Mouse (Mus musculus): ENCODE results near the gene Aim2.

DNA sequence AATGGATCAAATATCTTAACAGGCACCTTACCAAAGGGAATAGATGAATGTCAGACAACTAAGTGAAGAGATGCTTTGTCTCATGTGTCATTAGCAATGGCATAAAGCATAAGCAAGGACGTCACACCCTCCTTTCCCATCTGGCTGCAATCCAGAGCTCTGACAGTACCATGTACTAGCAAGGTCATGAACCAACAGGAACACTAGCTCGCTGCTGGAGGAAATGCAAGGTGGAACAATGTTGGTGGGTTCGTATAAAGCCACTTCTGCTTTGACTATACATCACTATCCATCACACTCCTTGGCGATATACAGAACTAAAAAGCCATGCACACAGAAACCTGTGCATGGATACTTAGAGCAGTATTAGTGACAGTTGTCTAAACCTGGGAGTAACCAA lies 96.4 kb downstream of the Aim2 start:
- TF ChIP-seq CTCF (IDR thresholded peaks at IDR 0.05) (no peak), POLR2A (IDR thresholded peaks at IDR 0.05; ENCODE audit: insufficient read depth, low read depth, low read length) (no peak), EP300 (IDR thresholded peaks at IDR 0.05; ENCODE audit: insufficient read depth, low read depth, low read length) (no peak)

Measured in heart, adult 2 months (tissue).